In the genomic region with DNA sequence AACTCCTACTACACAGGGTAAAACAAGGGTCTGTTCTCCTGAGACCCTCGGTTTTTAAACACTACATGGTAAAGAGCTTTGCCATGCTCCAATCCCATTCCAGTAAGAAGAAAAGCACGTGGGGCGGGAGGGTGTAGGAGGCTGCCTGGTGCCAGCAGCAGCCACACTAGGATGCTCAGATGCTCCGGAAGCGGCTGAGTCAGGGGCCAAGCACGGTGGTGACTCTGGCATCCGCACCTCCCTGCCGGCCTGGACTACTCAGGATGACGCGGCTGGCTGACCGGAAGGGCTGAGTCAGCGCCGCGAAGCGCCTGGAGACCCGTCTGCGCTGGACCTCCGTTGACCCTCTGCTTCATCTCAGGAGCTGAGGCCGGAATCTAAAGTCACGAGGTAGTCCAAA, we compare ENCODE assay signal across 8 mouse cellular contexts. TPM values are rescaled to one million over a fixed set of nuclear protein-coding genes. Genes with fewer than 3 reads are reported as not detected.
DNase-seq lines count a peak whose midpoint lies in the region; ATAC-seq lines count a peak whose summit lies in the region.

No protein-coding gene starts in this region.

- no peaks in the 10 kb centered on the region for H3K27me3 ChIP-seq in intestine, embryonic 14.5 days (replicated peaks; ENCODE audit: control insufficient read depth, insufficient read depth, low read length)
- no peaks in the 10 kb centered on the region for H3K27me3 ChIP-seq in limb, embryonic 13.5 days
- H3K27me3 ChIP-seq in midbrain, embryonic 13.5 days, result no peaks in the 10 kb centered on the region

- H3K4me1 ChIP-seq in intestine, embryonic 14.5 days (replicated peaks; ENCODE audit: control insufficient read depth, insufficient read depth, low read length), result no peaks in the 10 kb centered on the region
- H3K4me1 ChIP-seq in limb, embryonic 13.5 days, result peaks cover 5% of the 10 kb centered on the region; the same call in 1 of the 2 replicates
- H3K4me1 ChIP-seq in midbrain, embryonic 13.5 days (replicated peaks), result peaks cover 4% of the 10 kb centered on the region; the same call in 1 of the 2 replicates

- no peak overlapping the region for H3K4me3 ChIP-seq in intestine, embryonic 14.5 days (ENCODE audit: low read depth, low read length)
- peak overlapping the region; percentile 5; the same call in 1 of the 2 replicates for H3K4me3 ChIP-seq in limb, embryonic 13.5 days
- H3K4me3 ChIP-seq in midbrain, embryonic 13.5 days (replicated peaks), result peak overlapping the region; percentile 22

- H3K36me3 ChIP-seq in intestine, embryonic 14.5 days (ENCODE audit: control insufficient read depth, insufficient read depth, low read length), result no peaks in the 10 kb centered on the region
- no peaks in the 10 kb centered on the region for H3K36me3 ChIP-seq in limb, embryonic 13.5 days
- H3K36me3 ChIP-seq in midbrain, embryonic 13.5 days, result no peaks in the 10 kb centered on the region

- DNase-seq in adrenal gland, adult 8-10 months, result peak; percentile 65
- peak; percentile 64 for DNase-seq in cerebellum, postnatal 36 days
- peak; percentile 24 for DNase-seq in gastrocnemius, postnatal 25 days
- DNase-seq in intestine, embryonic 14.5 days (ENCODE audit: low spot score), result no peak
- peak; percentile 50 for DNase-seq in testis, postnatal 10 days (ENCODE audit: low spot score)

- peak; percentile 64; the same call in 1 of the 2 replicates for ATAC-seq in intestine, embryonic 14.5 days (replicated peaks; ENCODE audit: low FRiP score, low TSS enrichment, low read depth)
- ATAC-seq in limb, embryonic 13.5 days (ENCODE audit: low FRiP score, low read depth), result no peak
- ATAC-seq in midbrain, embryonic 13.5 days, result peak; percentile 66; the same call in 1 of the 2 replicates
- ATAC-seq in megakaryocyte progenitor cell, adult 5-6 weeks (replicated peaks; ENCODE audit: poor library complexity), result no peak

- no peak overlapping the region for H3K27ac ChIP-seq in intestine, embryonic 14.5 days (ENCODE audit: low read depth)
- no peak overlapping the region for H3K27ac ChIP-seq in limb, embryonic 13.5 days
- H3K27ac ChIP-seq in midbrain, embryonic 13.5 days, result no peak overlapping the region

- H3K9ac ChIP-seq in intestine, embryonic 14.5 days (ENCODE audit: low read length), result no peak overlapping the region
- peak overlapping the region; percentile 55; the same call in 1 of the 2 replicates for H3K9ac ChIP-seq in limb, embryonic 13.5 days
- H3K9ac ChIP-seq in midbrain, embryonic 13.5 days (replicated peaks), result peak overlapping the region; percentile 57; the same call in 1 of the 2 replicates

- H3K4me2 ChIP-seq in intestine, embryonic 14.5 days (ENCODE audit: low read length), result peak overlapping the region; percentile 44
- peak overlapping the region; percentile 56 for H3K4me2 ChIP-seq in limb, embryonic 13.5 days (replicated peaks)
- peak overlapping the region; percentile 51 for H3K4me2 ChIP-seq in midbrain, embryonic 13.5 days (replicated peaks)

- H3K9me3 ChIP-seq in intestine, embryonic 14.5 days (ENCODE audit: control insufficient read depth, low read length), result no peaks in the 10 kb centered on the region
- H3K9me3 ChIP-seq in limb, embryonic 13.5 days, result no peaks in the 10 kb centered on the region
- H3K9me3 ChIP-seq in midbrain, embryonic 13.5 days, result no peaks in the 10 kb centered on the region

- 19% methylated on average over 20 of the region's 20 CpGs for WGBS in intestine, embryonic 14.5 days
- 12% methylated on average over 20 of the region's 20 CpGs for WGBS in limb, embryonic 13.5 days
- WGBS in midbrain, embryonic 13.5 days, result 22% methylated on average over 20 of the region's 20 CpGs

RNA-seq across cellular contexts. Expression of a gene that starts 15.1 kb away (rescaled TPM):
- 10 to 100 TPM; 70.6 to 95.7 (median 77.4) TPM for total RNA-seq in adrenal gland, adult 8-10 months (2022)
- 10 to 100 TPM; 77.7 to 82.2 TPM for total RNA-seq in gastrocnemius, postnatal 25 days (2021)
- 18.5 and 20.8 TPM in 2 replicates for polyA plus RNA-seq in intestine, embryonic 14.5 days (2014; fragmentation: Nextera tagmentation; extraction: Ambion mirVana)
- 38.6 and 45.5 TPM in 2 replicates for polyA plus RNA-seq in limb, embryonic 13.5 days (2015; fragmentation: Nextera tagmentation; extraction: Ambion mirVana)
- 44.5 and 46.2 TPM in 2 replicates for polyA plus RNA-seq in midbrain, embryonic 13.5 days (2015; fragmentation: Nextera tagmentation; extraction: Ambion mirVana)
- 121 and 127 TPM in 2 replicates for total RNA-seq in megakaryocyte progenitor cell, adult 5-6 weeks (2015)
- total RNA-seq in megakaryocyte progenitor cell, adult 5-6 weeks (2017), result 205 and 250 TPM in 2 replicates

RNA-seq across cellular contexts. Expression of a gene that starts 16.2 kb away (rescaled TPM):
- 10 to 100 TPM; 46.7 to 60.3 (median 51.8) TPM for total RNA-seq in adrenal gland, adult 8-10 months (2022)
- 10 to 100 TPM; 22.3 to 28.3 TPM for total RNA-seq in gastrocnemius, postnatal 25 days (2021)
- polyA plus RNA-seq in intestine, embryonic 14.5 days (2014; fragmentation: Nextera tagmentation; extraction: Ambion mirVana), result 61.9 and 62.1 TPM in 2 replicates
- 74.0 and 75.1 TPM in 2 replicates for polyA plus RNA-seq in limb, embryonic 13.5 days (2015; fragmentation: Nextera tagmentation; extraction: Ambion mirVana)
- polyA plus RNA-seq in midbrain, embryonic 13.5 days (2015; fragmentation: Nextera tagmentation; extraction: Ambion mirVana), result 66.1 and 73.4 TPM in 2 replicates
- 31.5 and 32.8 TPM in 2 replicates for total RNA-seq in megakaryocyte progenitor cell, adult 5-6 weeks (2015)
- 33.3 and 34.5 TPM in 2 replicates for total RNA-seq in megakaryocyte progenitor cell, adult 5-6 weeks (2017)

RNA-seq across cellular contexts. Expression of a gene that starts 42.7 kb away (rescaled TPM):
- 100 to 1,000 TPM; 171 to 249 (median 219) TPM for total RNA-seq in adrenal gland, adult 8-10 months (2022)
- total RNA-seq in gastrocnemius, postnatal 25 days (2021), result 10 to 100 TPM; 52.1 to 53.5 TPM
- polyA plus RNA-seq in intestine, embryonic 14.5 days (2014; fragmentation: Nextera tagmentation; extraction: Ambion mirVana), result 42.6 and 46.6 TPM in 2 replicates
- polyA plus RNA-seq in limb, embryonic 13.5 days (2015; fragmentation: Nextera tagmentation; extraction: Ambion mirVana), result 42.4 and 42.7 TPM in 2 replicates
- 44.4 and 44.8 TPM in 2 replicates for polyA plus RNA-seq in midbrain, embryonic 13.5 days (2015; fragmentation: Nextera tagmentation; extraction: Ambion mirVana)
- total RNA-seq in megakaryocyte progenitor cell, adult 5-6 weeks (2015), result 96.7 and 103 TPM in 2 replicates
- 54.9 and 57.8 TPM in 2 replicates for total RNA-seq in megakaryocyte progenitor cell, adult 5-6 weeks (2017)

RNA-seq across cellular contexts. Expression of a gene that starts 58.0 kb away (rescaled TPM):
- total RNA-seq in adrenal gland, adult 8-10 months (2022), result 10 to 100 TPM; 13.3 to 17.8 (median 15.7) TPM
- 1 to 10 TPM; 7.1 to 7.7 TPM for total RNA-seq in gastrocnemius, postnatal 25 days (2021)
- 18.6 and 20.1 TPM in 2 replicates for polyA plus RNA-seq in intestine, embryonic 14.5 days (2014; fragmentation: Nextera tagmentation; extraction: Ambion mirVana)
- polyA plus RNA-seq in limb, embryonic 13.5 days (2015; fragmentation: Nextera tagmentation; extraction: Ambion mirVana), result 19.2 and 20.5 TPM in 2 replicates
- 23.1 and 27.1 TPM in 2 replicates for polyA plus RNA-seq in midbrain, embryonic 13.5 days (2015; fragmentation: Nextera tagmentation; extraction: Ambion mirVana)
- 20.8 and 28.5 TPM in 2 replicates for total RNA-seq in megakaryocyte progenitor cell, adult 5-6 weeks (2015)
- total RNA-seq in megakaryocyte progenitor cell, adult 5-6 weeks (2017), result 29.6 and 36.6 TPM in 2 replicates

Comparison
In these comparisons a context has a peak if more than half of its experiments do, and no peak if none do; other contexts are left out.
1. ATAC-seq: peak in intestine, embryonic 14.5 days (single experiment) and midbrain, embryonic 13.5 days (single experiment); none in limb, embryonic 13.5 days (single experiment) and megakaryocyte progenitor cell, adult 5-6 weeks (single experiment).
2. Peak in every context shown above with its lines, with median percentiles within 50 percentile points of each other: H3K4me2 ChIP-seq.